Mouse (Mus musculus): Measurements from ENCODE around the gene Myo15b. TPM values are rescaled to one million over a fixed set of nuclear protein-coding genes. Genes with fewer than 3 reads are reported as not detected.

The Myo15b gene
- total and polyA plus RNA-seq, 3 experiments: 0.16 to 0.35 TPM; not detected in 1

GRCm38 (mm10) chr11:115876438-115876837, 18.2 kb downstream of the Myo15b start:
- ATAC-seq (ENCODE audit: extremely low read depth, insufficient number of reproducible peaks, low FRiP score, poor library complexity, severe bottlenecking) (no peak), DNase-seq (ENCODE audit: low spot score) (no peak)
- no peaks in the 10 kb centered on the region for H3K9me3 ChIP-seq (replicated peaks)
- H3K36me3 ChIP-seq (replicated peaks): no peaks in the 10 kb centered on the region
- H3K4me3 ChIP-seq (ENCODE audit: low read depth, low read length): no peak overlapping the region
- peaks cover 16% of the 10 kb centered on the region for H3K4me1 ChIP-seq (ENCODE audit: insufficient read depth, low read depth, low read length)
- peaks cover 81% of the 10 kb centered on the region for H3K27me3 ChIP-seq (ENCODE audit: insufficient read depth, low read length)
- TF ChIP-seq CTCF (IDR thresholded peaks at IDR 0.05; ENCODE audit: low read depth, low read length) (0 out of 2 replicates have a peak, but pooled peaks have one; percentile 18), GATA2 (IDR thresholded peaks at IDR 0.05; ENCODE audit: borderline replicate concordance, low read depth, low read length) (no peak), GATA1 (IDR thresholded peaks at IDR 0.05; ENCODE audit: borderline replicate concordance, low read length) (no peak), POLR2AphosphoS5 (IDR thresholded peaks at IDR 0.05; ENCODE audit: insufficient replicate concordance, low read depth, low read length) (no peak)

- Histone ChIP-seq H3K4me3 (ENCODE audit: low read depth, low read length) (no peak overlapping the region), H3K27me3 (ENCODE audit: insufficient read depth, low read length) (peaks cover 79% of the 10 kb centered on the region), H3K9me3 (replicated peaks) (no peaks in the 10 kb centered on the region), H3K4me1 (ENCODE audit: insufficient read depth, low read depth, low read length) (peaks cover 9% of the 10 kb centered on the region), H3K36me3 (replicated peaks) (no peaks in the 10 kb centered on the region)
- TF ChIP-seq CTCF (IDR thresholded peaks at IDR 0.05; ENCODE audit: low read depth, low read length): no peak
- TF ChIP-seq GATA2 (IDR thresholded peaks at IDR 0.05; ENCODE audit: borderline replicate concordance, low read depth, low read length): no peak
- no peak for TF ChIP-seq POLR2AphosphoS5 (IDR thresholded peaks at IDR 0.05; ENCODE audit: insufficient replicate concordance, low read depth, low read length)
- TF ChIP-seq TAL1 (conservative IDR thresholded peaks at IDR 0.05; ENCODE audit: low read depth, low read length): no peak
- no peak for TF ChIP-seq GATA1 (IDR thresholded peaks at IDR 0.05; ENCODE audit: borderline replicate concordance, low read length)
- DNase-seq (ENCODE audit: low spot score): no peak
- ATAC-seq (ENCODE audit: extremely low read depth, insufficient number of reproducible peaks, low FRiP score, poor library complexity, severe bottlenecking): no peak
These were observed 19.1 kb downstream of the Myo15b start for GRCm38 (mm10) chr11:115877174-115877755.

GRCm38 (mm10) chr11:115878071-115878470, 19.9 kb downstream of the Myo15b start:
- H3K4me3 ChIP-seq (ENCODE audit: low read depth, low read length): no peak overlapping the region

GRCm38 (mm10) chr11:115881002-115881401, 22.8 kb downstream of the Myo15b start:
- Histone ChIP-seq H3K27me3 (ENCODE audit: insufficient read depth, low read length) (peaks cover 77% of the 10 kb centered on the region), H3K4me3 (ENCODE audit: low read depth, low read length) (no peak overlapping the region), H3K9me3 (replicated peaks) (no peaks in the 10 kb centered on the region), H3K36me3 (replicated peaks) (no peaks in the 10 kb centered on the region), H3K4me1 (ENCODE audit: insufficient read depth, low read depth, low read length) (peaks cover 10% of the 10 kb centered on the region; the same call in 1 of the 2 replicates)
- ATAC-seq (ENCODE audit: extremely low read depth, insufficient number of reproducible peaks, low FRiP score, poor library complexity, severe bottlenecking) (no peak; the same call in 1 of the 2 replicates), DNase-seq (ENCODE audit: low spot score) (peak; percentile 70)
- TF ChIP-seq CTCF (IDR thresholded peaks at IDR 0.05; ENCODE audit: low read depth, low read length) (peak; percentile 98), TAL1 (conservative IDR thresholded peaks at IDR 0.05; ENCODE audit: low read depth, low read length) (no peak)

More at GRCm38 (mm10) chr11:115878071-115878470, 19.9 kb downstream of the Myo15b start:
- peaks cover 79% of the 10 kb centered on the region for H3K27me3 ChIP-seq (ENCODE audit: insufficient read depth, low read length)
- H3K4me1 ChIP-seq (ENCODE audit: insufficient read depth, low read depth, low read length): peaks cover 4% of the 10 kb centered on the region; the same call in 1 of the 2 replicates
- ATAC-seq (ENCODE audit: extremely low read depth, insufficient number of reproducible peaks, low FRiP score, poor library complexity, severe bottlenecking) (no peak), DNase-seq (ENCODE audit: low spot score) (no peak)
- TF ChIP-seq POLR2AphosphoS5 (IDR thresholded peaks at IDR 0.05; ENCODE audit: insufficient replicate concordance, low read depth, low read length): no peak
- TF ChIP-seq TAL1 (conservative IDR thresholded peaks at IDR 0.05; ENCODE audit: low read depth, low read length): no peak
- no peak for TF ChIP-seq GATA1 (IDR thresholded peaks at IDR 0.05; ENCODE audit: borderline replicate concordance, low read length)
- no peak for TF ChIP-seq CTCF (IDR thresholded peaks at IDR 0.05; ENCODE audit: low read depth, low read length)
- no peak for TF ChIP-seq GATA2 (IDR thresholded peaks at IDR 0.05; ENCODE audit: borderline replicate concordance, low read depth, low read length)
- H3K36me3 ChIP-seq (replicated peaks): no peaks in the 10 kb centered on the region
- no peaks in the 10 kb centered on the region for H3K9me3 ChIP-seq (replicated peaks)

- Histone ChIP-seq H3K4me1 (ENCODE audit: insufficient read depth, low read depth, low read length) (peaks cover 6% of the 10 kb centered on the region; the same call in 1 of the 2 replicates), H3K36me3 (replicated peaks) (no peaks in the 10 kb centered on the region), H3K9me3 (replicated peaks) (no peaks in the 10 kb centered on the region), H3K27me3 (ENCODE audit: insufficient read depth, low read length) (peaks cover 79% of the 10 kb centered on the region), H3K4me3 (ENCODE audit: low read depth, low read length) (no peak overlapping the region)
- ATAC-seq (ENCODE audit: extremely low read depth, insufficient number of reproducible peaks, low FRiP score, poor library complexity, severe bottlenecking) (no peak), DNase-seq (ENCODE audit: low spot score) (no peak)
- TF ChIP-seq GATA1 (IDR thresholded peaks at IDR 0.05; ENCODE audit: borderline replicate concordance, low read length): no peak
- no peak for TF ChIP-seq TAL1 (conservative IDR thresholded peaks at IDR 0.05; ENCODE audit: low read depth, low read length)
- no peak for TF ChIP-seq CTCF (IDR thresholded peaks at IDR 0.05; ENCODE audit: low read depth, low read length)
- TF ChIP-seq POLR2AphosphoS5 (IDR thresholded peaks at IDR 0.05; ENCODE audit: insufficient replicate concordance, low read depth, low read length): no peak
- no peak for TF ChIP-seq GATA2 (IDR thresholded peaks at IDR 0.05; ENCODE audit: borderline replicate concordance, low read depth, low read length)
These were observed 25.0 kb downstream of the Myo15b start for GRCm38 (mm10) chr11:115883251-115883650.

- Histone ChIP-seq H3K4me1 (ENCODE audit: insufficient read depth, low read depth, low read length) (peaks cover 6% of the 10 kb centered on the region; the same call in 1 of the 2 replicates), H3K4me3 (ENCODE audit: low read depth, low read length) (no peak overlapping the region), H3K9me3 (replicated peaks) (no peaks in the 10 kb centered on the region), H3K27me3 (ENCODE audit: insufficient read depth, low read length) (peaks cover 81% of the 10 kb centered on the region), H3K36me3 (replicated peaks) (no peaks in the 10 kb centered on the region)
- no peak for DNase-seq (ENCODE audit: low spot score)
- no peak for ATAC-seq (ENCODE audit: extremely low read depth, insufficient number of reproducible peaks, low FRiP score, poor library complexity, severe bottlenecking)
- TF ChIP-seq CTCF (IDR thresholded peaks at IDR 0.05; ENCODE audit: low read depth, low read length) (no peak), TAL1 (conservative IDR thresholded peaks at IDR 0.05; ENCODE audit: low read depth, low read length) (no peak), POLR2AphosphoS5 (IDR thresholded peaks at IDR 0.05; ENCODE audit: insufficient replicate concordance, low read depth, low read length) (no peak)
These were observed 26.2 kb downstream of the Myo15b start for GRCm38 (mm10) chr11:115884361-115884760.

Measured in G1E (cell line).